Mouse (Mus musculus): Measurements from ENCODE around the gene Riok2.
"Not testable (repeated sequence)": the region's sequence is repeated elsewhere in the genome, so short reads cannot be mapped to it uniquely, and the experiment has no call there.

The Riok2 gene

DNA sequence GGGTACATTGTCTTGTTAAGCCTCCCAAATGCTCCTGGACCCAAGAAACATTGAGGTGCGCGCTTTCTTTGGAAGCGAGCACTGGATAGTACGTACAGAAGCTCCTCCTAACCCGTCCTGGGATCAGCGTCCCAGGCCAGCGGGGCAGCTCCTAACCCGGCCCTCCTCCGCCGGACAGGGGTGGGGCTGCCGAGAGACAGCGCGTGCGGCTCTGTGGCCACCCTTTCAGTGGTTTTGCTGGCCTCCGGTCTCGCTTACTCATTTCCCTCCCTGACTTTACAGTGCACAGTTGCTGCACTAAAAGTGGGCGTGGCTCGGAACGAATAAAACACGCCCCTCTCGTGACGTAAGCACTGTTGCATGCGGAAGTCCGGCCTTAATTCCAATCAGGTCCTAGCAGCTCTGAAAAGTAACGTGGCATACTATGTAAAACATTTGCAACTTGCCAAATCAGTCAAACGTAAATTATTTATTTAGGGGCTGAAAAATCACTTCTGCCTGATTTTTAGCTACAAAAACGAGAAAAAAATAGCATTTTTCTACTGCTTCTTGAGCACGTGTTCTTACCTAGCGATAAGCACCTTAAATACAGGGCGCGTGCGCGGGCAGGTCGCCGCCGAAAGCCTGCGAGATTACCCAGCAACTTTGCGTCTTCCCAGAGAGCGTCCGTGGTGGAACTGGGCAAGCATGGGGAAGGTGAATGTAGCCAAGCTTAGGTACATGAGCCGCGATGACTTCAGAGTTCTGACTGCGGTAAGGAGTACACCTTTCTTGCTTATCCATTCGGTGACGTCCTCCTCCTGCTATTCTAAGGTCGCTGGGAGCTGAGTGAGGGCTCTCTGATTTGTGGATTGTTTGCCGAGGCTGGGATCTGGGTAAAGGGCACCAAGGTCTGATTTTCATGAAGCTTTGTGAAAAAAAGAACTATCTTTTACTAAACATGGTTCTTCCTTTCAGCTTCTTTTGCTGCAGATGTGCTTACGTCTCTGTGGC lies at the start of gene Riok2:
Gene Riok2, plus strand, starts transcription at position 392 of the 993 bp plus-strand sequence.
- in situ Hi-C loops (cut with MboI; ENCODE audit: unreplicated experiment in 2 of 2), result loop anchor here in 1 of 2 experiments (5.0 to 10.0 kb wide), 2 partner anchors 77 to 139 kb away; no protein-coding TSS in a partner anchor

DNA sequence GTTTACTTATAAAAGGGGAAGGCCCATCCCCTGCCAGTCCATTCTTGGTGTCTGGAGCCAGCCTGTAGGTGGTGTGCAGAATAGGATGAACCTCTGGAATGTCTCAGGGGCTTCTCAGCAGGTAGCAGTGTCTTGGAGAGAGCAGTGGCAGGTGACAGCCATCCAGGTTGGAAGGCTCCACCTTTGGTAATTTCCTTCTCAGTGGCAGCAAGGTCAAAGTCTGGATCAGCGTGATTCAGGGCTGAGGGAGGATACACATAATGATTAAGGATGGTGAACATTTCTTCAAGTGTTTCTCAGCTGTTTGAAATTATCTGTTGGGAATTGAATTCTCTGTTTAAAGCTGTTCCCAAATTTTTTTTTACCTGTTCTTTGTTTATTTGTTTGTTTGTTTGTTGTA lies 48.1 kb upstream of the Riok2 start:
- in situ Hi-C loops (cut with MboI; ENCODE audit: unreplicated experiment in 2 of 2), result loop anchor here in 1 of 2 experiments (10.0 kb wide), 1 partner anchor 281 kb away; no protein-coding TSS in a partner anchor

DNA sequence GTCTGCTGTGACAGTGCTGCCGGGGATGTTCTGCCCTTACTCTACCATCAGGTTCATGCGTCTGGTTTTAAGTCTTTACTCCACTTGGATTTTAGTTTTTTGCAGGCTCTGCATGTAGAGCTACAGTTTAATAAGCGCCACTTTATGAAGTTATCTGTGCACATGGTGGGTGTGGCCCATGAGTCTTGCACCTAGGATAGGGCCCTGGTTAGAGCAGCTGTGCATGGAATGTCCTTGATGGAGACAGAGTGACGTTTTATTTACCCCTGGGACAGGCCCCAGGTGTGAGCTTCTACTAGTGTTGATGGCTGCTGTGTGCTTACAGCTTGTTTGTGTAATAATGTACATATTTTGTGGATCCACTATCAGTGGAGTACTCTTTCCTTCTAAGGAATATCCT lies 47.5 kb upstream of the Riok2 start:
- in situ Hi-C loops (cut with MboI; ENCODE audit: unreplicated experiment in 2 of 2), result loop anchor here in 1 of 2 experiments (10.0 kb wide), 1 partner anchor 282 kb away; no protein-coding TSS in a partner anchor

DNA sequence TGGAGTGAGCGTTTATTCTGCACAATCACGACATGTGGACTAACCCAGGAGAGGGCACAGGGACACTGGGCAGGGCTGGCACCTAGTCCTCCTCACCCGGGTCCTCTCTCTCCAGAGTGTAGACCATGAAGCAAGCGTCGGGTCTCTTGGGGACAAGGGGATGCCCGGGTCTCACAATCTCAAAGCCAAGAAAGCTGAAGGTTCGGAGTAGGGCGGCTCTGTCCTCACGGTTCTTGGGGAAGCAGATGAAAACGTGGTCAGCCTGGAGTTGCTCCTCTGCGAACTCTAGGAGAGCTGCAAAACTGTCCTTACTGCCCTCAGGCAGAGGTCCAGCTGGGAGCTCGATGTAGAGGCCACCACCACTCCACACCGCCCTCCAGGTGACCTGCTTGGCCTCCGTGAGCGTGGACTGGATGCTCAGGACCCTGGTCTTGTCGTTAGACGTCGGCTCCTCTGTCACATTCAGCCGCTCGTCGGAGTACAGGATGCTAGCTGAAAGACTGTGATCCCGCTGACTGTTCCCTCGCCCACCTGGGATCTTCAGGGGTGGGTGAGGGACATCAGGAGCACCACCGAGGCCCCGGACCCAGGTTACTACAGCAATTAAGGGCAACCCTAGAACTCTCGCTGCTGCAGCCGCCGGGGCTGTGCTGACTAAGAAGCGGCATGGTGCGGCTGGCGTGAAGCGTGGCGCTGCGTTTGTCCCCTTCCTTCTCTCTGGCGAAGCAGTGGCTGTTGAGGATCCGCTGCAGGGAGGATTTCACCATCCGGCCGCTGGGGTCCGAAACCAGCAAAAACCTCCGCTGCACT lies 28.5 kb upstream of the Riok2 start:
- in situ Hi-C loops (cut with MboI; ENCODE audit: unreplicated experiment in 2 of 2), result not testable (repeated sequence)

DNA sequence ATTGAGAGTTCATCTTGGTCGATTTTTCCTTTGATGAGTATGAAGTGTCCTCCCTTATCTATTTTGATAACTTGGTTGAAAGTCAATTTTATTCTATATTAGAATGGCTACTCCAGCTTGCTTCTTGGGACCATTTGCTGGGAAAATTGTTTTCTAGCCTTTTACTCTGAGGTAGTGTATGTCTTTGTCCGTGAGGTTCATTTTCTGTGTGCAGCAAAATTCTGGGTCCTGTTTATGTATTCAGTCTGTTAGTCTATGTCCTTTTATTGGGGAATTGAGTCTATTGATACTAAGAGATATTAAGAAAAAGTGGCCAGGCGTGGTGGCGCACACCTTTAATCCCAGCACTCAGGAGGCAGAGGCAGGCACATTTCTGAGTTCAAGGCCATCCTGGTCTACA lies 27.8 kb upstream of the Riok2 start:
- in situ Hi-C loops (cut with MboI; ENCODE audit: unreplicated experiment in 2 of 2), result not testable (repeated sequence)

DNA sequence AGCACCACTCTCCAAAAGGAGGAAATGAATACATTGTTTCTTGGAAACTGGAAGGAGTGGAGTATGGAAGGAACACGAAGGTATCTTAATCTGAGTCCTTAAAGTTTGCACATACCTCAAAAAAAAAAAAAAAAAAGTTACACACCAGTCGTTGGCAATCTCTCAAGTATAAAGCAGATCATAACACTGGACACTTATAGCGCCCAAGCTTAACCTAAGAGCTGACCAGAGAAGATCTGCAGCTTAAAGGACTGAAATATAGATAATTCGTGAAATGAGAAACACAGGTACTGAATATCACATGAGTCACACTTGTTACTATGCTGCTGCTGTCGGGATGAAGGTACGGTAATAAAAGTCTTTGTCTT lies 575 bp upstream of the Riok2 start:
- in situ Hi-C loops (cut with MboI; ENCODE audit: unreplicated experiment in 2 of 2), result loop anchor here in 1 of 2 experiments (5.0 to 10.0 kb wide), 2 partner anchors 76 to 139 kb away; no protein-coding TSS in a partner anchor

DNA sequence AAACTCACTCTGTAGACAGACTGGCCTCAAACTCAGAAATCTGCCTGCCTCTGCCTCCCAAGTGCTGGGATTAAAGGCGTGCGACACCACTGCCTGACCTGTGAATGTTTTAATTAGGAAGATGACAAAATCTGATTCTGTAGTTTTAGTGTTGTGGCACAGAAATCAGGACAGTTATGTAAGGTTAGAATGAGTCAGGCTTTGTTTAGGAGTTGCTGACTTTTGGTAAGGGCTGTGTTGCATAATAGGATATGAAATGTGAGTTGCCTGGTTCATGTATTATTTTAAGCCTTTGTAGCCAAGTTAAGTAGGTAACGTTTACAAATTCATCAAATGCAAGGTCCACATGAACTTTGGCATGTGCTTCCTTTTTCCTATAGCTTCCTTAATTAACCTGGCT lies 1.5 kb downstream of the Riok2 start:
- in situ Hi-C loops (cut with MboI; ENCODE audit: unreplicated experiment in 2 of 2), result loop anchor here (10.0 to 25.0 kb wide), 2 partner anchors 141 to 1588 kb away; no protein-coding TSS in a partner anchor

DNA sequence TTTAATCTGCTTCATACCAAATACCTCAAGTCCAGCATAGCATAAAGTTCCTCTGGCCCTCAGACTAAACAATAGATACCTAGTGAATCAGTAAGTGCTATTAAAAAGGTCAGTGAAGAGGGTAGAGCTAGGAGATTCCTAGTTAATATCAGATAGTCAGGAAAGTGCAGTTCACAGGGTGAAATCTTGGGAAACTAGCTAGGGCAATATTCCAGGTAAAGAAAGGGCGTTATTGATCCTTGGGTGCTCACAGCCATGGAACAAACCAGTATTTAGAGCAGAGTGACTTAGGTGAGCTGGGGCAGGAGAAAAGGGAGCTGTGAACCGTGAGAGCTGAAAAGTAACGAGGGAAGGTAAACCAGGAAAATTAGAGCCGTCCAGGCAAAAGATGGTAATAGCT lies 9.6 kb downstream of the Riok2 start:
- in situ Hi-C loops (cut with MboI; ENCODE audit: unreplicated experiment in 2 of 2), result loop anchor here (10.0 to 25.0 kb wide), 2 partner anchors 379 to 1596 kb away; no protein-coding TSS in a partner anchor

DNA sequence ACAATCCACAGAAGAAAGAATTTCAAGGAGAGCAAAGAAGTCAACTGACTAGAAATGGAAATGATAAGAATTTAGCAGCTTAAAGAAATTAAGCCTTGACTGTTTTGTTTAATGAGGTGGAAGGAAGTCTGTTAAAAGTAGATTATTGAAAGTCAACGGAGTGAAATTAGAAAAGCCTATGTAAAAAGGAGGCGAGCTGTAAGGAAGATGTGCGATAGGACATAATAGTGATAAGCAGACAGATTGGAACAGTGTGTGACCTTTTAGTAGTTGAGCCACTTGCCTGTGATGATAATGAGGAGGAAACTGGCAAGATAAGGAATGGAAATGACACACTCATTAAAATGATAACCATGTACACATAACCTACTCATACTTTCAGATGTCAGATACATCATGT lies 10.4 kb downstream of the Riok2 start:
- in situ Hi-C loops (cut with MboI; ENCODE audit: unreplicated experiment in 2 of 2), result loop anchor here (10.0 to 25.0 kb wide), 2 partner anchors 380 to 1597 kb away; no protein-coding TSS in a partner anchor

DNA sequence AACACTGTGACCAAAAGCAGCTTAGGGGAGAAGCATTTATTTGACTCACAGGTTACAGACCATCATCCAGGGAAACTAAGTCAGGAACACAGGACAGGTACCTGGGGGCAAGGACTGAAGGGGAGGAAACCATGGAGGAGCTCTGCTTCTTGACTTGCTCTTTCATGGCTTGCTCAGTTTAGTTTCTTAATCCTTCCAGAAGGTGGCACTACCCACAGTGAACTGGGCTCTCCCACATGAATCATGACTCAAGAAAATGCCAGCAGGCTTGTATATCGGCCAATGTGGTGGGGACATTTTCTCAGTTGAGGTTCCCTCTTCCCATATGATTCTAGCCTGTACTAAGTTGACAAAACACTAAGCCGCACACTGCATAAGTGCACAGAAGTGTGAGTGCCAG lies 12.0 kb downstream of the Riok2 start:
- in situ Hi-C loops (cut with MboI; ENCODE audit: unreplicated experiment in 2 of 2), result loop anchor here (5.0 to 25.0 kb wide), 3 partner anchors 381 to 1599 kb away; no protein-coding TSS in a partner anchor

DNA sequence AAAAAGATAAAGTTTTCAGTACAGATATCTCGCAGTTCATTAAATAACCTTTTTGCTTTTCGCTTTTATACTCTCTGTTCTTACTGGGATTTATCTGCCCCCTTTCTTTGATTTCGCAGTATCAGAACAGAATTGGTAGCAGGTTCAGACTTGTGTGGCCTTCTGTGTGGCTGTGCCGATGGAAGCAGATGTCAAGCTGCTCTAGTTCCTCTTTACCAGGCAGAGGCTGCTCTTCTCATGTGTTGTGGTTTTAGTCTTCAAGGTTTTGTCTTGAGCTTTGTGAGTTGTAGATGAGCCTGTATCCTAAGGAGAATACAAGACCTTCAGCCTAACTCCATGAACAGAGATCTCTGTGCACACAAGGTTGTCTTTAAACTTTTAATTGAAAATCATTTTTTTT lies 17.7 kb downstream of the Riok2 start:
- in situ Hi-C loops (cut with MboI; ENCODE audit: unreplicated experiment in 2 of 2), result loop anchor here (5.0 to 25.0 kb wide), 7 partner anchors 173 to 1605 kb away; no protein-coding TSS in a partner anchor

DNA sequence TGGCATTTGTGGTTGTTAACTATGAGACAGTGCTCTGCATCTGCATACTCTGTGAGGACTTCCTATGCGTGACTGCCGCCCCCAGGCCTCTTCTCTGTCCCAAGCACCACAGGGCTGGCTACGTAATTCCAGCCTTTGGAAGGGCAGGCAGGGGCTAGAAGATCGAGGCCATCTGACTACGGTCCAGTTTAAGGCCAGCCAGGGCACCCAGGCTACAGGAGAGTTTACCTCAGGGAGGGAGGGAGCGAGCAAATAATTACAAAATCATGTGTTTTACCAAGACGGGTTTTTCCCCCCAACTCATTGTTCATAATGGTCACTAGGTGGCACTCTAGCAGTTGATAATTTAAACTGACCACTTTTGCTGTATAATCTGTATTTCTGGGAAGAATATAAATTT lies 18.8 kb downstream of the Riok2 start:
- in situ Hi-C loops (cut with MboI; ENCODE audit: unreplicated experiment in 2 of 2), result loop anchor here (5.0 to 25.0 kb wide), 7 partner anchors 172 to 1606 kb away; no protein-coding TSS in a partner anchor

DNA sequence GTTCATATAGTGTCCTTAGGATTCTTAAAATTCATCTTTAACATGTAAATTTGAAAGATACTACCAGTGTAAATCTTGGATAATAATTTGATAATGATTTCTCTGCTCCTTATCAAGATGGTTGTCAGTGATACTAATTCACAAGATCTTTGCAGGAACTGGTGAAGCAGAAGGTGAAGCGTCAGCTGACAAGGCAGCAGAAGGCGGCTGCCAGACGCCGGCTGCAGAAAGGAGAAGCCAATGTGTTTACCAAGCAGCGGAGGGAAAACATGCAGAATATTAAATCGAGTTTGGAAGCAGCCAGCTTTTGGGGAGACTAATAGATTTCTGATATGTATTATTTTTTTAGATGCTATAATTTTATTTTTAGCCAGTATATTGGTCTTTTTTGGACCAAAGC lies 19.2 kb downstream of the Riok2 start:
- in situ Hi-C loops (cut with MboI; ENCODE audit: unreplicated experiment in 2 of 2), result loop anchor here (5.0 to 25.0 kb wide), 7 partner anchors 172 to 1606 kb away; no protein-coding TSS in a partner anchor

DNA sequence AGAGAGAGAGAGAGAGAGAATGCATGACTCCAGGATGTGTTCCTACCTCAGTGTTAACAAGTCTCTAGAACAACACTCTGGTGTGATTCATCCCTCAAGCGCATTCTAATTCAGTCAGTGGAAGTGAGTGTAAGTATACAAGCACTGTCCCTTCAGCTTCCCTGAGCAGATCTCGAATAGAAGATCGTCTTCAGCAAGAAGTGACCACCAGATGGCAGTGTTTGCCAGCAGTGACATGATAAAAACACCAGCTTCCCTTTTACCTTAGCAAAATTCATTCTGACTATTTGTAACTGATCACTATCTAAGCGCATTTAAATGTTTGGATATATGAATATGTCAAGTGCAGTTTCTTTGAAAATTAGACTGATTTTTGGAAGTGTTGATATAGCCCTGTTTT lies 20.2 kb downstream of the Riok2 start:
- in situ Hi-C loops (cut with MboI; ENCODE audit: unreplicated experiment in 2 of 2), result loop anchor here (5.0 to 25.0 kb wide), 7 partner anchors 170 to 1607 kb away; no protein-coding TSS in a partner anchor

DNA sequence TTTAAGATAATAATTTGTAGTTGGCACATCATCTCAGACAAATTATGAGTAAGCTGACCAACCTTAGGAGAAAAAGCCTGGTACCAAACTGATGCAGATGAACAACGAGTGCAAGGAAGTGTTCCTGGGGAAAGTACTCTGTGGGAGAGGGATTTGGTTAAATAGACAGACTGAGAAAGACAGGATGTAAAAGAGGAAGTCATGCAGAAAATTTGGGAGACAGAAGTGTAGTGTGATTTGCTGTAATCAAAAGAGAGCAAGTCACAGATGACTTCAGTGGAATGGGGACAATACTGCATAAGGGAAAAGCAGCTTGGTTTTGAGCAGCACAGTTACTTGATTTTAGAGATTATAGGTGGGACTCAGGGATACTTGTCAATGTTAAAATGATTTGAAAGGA lies 22.8 kb downstream of the Riok2 start:
- in situ Hi-C loops (cut with MboI; ENCODE audit: unreplicated experiment in 2 of 2), result loop anchor here (5.0 to 25.0 kb wide), 6 partner anchors 168 to 1610 kb away; no protein-coding TSS in a partner anchor

DNA sequence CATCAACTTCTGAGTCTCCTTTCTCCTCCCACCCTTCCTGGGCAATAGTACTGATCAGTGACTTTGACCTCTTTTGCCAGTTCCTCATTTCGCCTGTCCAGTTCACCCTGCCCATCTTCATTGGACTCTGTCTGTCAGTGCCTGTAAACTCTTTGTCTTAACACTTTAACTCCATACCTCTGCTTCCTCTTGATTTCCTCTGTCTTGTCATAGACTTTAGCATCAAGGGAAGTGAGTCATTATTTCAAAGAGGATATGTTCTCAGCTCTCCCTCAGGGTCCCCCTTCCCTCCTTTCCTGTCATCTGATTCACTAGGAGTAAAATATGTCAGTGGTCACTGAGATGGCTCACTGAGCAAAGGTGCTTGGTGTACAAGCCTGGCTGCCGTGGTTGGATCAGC lies 24.6 kb downstream of the Riok2 start:
- in situ Hi-C loops (cut with MboI; ENCODE audit: unreplicated experiment in 2 of 2), result loop anchor here (5.0 to 25.0 kb wide), 6 partner anchors 166 to 1611 kb away; no protein-coding TSS in a partner anchor

DNA sequence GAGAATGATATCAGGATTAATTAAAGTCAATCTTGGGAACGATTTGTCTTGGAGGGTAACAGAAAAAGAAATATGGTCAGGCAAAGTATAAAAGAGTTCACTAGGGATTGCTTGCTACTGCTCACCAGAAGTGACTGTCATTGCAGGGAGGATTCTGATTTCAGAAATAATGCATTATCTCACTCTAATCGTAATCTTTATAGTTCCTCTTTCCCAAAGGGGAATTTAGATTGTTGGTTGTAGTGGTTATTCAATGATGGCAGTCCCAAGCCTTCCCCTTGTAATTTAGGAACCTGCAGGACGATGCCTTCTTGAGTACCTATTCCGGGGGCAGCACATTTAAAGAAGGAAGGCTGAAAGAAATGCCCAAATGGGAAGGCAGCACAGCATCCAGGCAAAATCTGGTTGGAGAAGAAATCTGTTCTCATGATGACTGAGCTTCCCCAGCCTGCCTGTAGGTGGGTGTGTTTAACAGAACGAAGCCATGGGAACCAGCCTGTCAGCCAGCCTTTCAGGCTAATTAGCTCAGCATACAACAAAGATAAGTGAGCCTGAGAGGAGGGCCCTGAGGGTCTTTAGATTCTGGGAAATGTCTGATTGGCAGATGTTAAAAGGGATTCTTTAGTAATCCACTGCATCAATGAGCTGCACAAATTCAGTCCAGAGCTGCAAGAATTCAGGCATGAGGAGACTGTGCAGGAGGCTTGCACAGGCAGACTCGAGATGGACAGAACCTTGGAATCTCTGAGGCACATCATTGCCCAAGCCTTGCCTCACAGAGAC lies 28.3 kb downstream of the Riok2 start, which contains the start of gene Lix1:
Gene Lix1, plus strand, starts transcription at position 451 of the 783 bp plus-strand sequence.
- in situ Hi-C loops (cut with MboI; ENCODE audit: unreplicated experiment in 2 of 2), result no loop called here

DNA sequence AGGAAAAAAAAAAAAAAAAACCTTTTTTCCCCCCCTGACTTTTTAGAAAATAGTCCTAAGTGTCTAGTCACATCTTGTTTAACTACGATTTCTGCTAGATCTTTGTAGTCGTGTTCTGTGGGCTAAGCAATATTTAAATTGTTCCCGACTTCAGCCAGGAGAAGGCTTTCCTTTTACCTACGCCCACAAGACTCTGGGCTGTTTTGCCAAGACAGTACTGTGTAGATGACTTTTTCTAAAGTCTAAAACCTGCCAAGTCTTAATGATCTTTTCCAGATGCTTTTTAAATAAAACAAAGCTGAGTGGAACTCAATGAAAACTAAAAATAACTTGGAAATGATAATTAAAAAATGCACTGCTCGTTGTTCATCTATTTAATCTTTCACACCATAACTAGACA lies 28.9 kb downstream of the Riok2 start:
- in situ Hi-C loops (cut with MboI; ENCODE audit: unreplicated experiment in 2 of 2), result no loop called here

DNA sequence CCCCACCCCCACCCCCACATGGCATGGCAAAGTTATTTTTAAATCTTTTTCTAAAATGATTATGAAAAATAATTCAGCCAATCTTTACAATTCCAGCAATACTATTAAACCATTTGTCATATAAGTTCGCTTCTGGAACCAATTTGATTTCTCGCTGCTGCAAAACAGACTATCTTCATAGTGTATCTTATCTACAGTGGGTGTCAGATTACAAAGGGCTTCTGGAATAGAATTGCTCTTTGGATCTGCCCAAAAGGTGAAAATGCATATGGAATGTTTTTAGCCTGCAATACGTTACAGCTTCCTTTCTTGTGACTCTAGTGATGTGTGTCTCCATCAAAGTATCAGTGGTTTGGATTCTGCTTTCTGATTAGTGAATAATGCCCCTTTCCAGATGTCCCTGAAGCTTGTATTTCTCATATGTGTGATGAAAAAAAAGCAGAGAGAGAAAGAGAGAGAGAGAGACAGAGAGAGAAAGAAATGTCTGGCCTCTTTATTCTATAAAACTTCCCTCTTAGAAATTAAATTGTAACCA lies 29.5 kb downstream of the Riok2 start:
- in situ Hi-C loops (cut with MboI; ENCODE audit: unreplicated experiment in 2 of 2), result no loop called here

Measured in v-Abl transformed pro-B cells (cell line).